Mouse (Mus musculus): Measurements from ENCODE around the gene Aldh3b1. TPM values are rescaled to one million over a fixed set of nuclear protein-coding genes. Genes with fewer than 3 reads are reported as not detected.

The Aldh3b1 gene
- total RNA-seq, 4 experiments from 2014 or later, result 3.4 to 5.5 (median 5.1) TPM

- DNase-seq (ENCODE audit: low spot score in 2 of 2), result no peak
Measured at GRCm38 (mm10) chr19:3884325-3884990, 45.1 kb downstream of the Aldh3b1 start.

DNA sequence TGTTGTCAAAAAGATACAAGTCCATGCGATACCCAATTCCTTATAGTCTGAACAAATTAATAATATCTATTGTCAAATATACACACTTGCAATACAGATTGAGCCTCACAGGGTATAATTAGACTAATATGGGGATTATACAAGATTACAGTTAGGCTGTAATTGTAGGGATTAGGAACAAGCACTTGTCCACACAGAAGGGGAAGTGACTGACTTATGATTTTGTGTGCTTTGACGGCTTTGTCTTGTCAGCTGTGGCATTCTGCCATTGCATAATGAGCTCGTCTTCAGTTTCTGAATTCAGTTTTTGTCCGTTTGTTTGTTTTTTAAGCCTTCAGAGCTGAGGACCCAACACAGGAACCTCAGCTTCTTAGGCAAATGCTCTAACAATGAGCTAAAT lies 47.4 kb downstream of the Aldh3b1 start:
- DNase-seq (ENCODE audit: low spot score in 2 of 2), result no peak

GRCm38 (mm10) chr19:3880054-3880848 lies 49.4 kb downstream of the Aldh3b1 start:
- no peak for DNase-seq (ENCODE audit: low spot score in 2 of 2)

DNA sequence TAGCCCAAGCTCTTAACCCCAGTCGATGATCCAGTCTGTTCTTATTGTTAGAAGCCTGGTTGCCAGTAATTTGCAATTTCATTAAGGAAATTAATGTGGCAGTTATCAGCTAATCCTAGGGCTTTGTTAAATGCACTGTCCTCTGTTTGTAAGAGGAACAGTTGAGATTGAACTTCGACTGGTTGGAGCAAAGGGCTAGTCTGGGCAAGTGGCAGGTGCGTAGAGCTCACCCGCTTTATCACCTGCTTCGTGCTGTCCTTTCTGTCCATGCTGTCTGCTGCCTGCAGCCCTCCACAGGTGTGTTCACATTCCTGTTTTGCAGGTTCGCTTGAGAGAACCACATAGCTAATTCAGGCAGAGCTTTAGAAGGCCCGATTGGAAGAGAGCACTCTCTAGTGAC lies 54.6 kb downstream of the Aldh3b1 start:
- DNase-seq (ENCODE audit: low spot score in 2 of 2), result no peak

GRCm38 (mm10) chr19:3872373-3872772 lies 57.2 kb downstream of the Aldh3b1 start:
- DNase-seq (ENCODE audit: low spot score in 2 of 2), result no peak

GRCm38 (mm10) chr19:3871468-3871867 lies 58.1 kb downstream of the Aldh3b1 start:
- DNase-seq (ENCODE audit: low spot score in 2 of 2), result no peak

GRCm38 (mm10) chr19:3868290-3868689 lies 61.3 kb downstream of the Aldh3b1 start:
- DNase-seq (ENCODE audit: low spot score in 2 of 2), result no peak

GRCm38 (mm10) chr19:3864960-3865359 lies 64.6 kb downstream of the Aldh3b1 start:
- no peak for DNase-seq (ENCODE audit: low spot score in 2 of 2)

Other genes starting within 250 kb of the Aldh3b1 start
- gene Lrp5, start 243.2 kb downstream of the Aldh3b1 start, total RNA-seq (2022), result 10 to 100 TPM in 1 of 4 experiments, 1 to 10 TPM in 3; 7.9 to 10.6 (median 8.4) TPM
- gene 1810055G02Rik, start 221.5 kb downstream of the Aldh3b1 start, total RNA-seq (2022), result 10 to 100 TPM; 25.9 to 28.3 (median 26.3) TPM
- gene Kmt5b, start 162.4 kb downstream of the Aldh3b1 start, total RNA-seq (2022), result 10 to 100 TPM; 46.2 to 53.0 (median 50.5) TPM
- gene Chka, start 78.0 kb downstream of the Aldh3b1 start, total RNA-seq (2022), result 10 to 100 TPM; 68.4 to 87.2 (median 76.7) TPM
- 10 to 100 TPM; 14.9 to 26.1 (median 21.5) TPM for gene Tcirg1, start 22.7 kb downstream of the Aldh3b1 start, total RNA-seq (2022)
- 100 to 1,000 TPM; 136 to 159 (median 145) TPM for gene Ndufs8, start 17.0 kb downstream of the Aldh3b1 start, total RNA-seq (2022)
- 10 to 100 TPM; 13.4 to 30.8 (median 20.0) TPM for gene Unc93b1, start 5.4 kb upstream of the Aldh3b1 start, total RNA-seq (2022)
- gene Aldh3b3, start 28.8 kb upstream of the Aldh3b1 start, total RNA-seq (2022), result under 1 TPM in 2 of 4 experiments, not detected in 2; 0.44 to 0.50 TPM
- 1 to 10 TPM in 1 of 4 experiments, under 1 TPM in 3; 0.80 to 1.3 (median 0.91) TPM for gene Aldh3b2, start 42.5 kb upstream of the Aldh3b1 start, total RNA-seq (2022)
- gene Acy3, start 56.8 kb upstream of the Aldh3b1 start, total RNA-seq (2022), result 1 to 10 TPM; 2.9 to 5.0 (median 4.5) TPM
- gene Tbx10, start 62.9 kb upstream of the Aldh3b1 start, total RNA-seq (2022), result not detected
- gene Nudt8, start 70.8 kb upstream of the Aldh3b1 start, total RNA-seq (2022), result 10 to 100 TPM in 1 of 4 experiments, 1 to 10 TPM in 3; 7.4 to 10.5 (median 8.9) TPM
- 1 to 10 TPM in 2 of 4 experiments, under 1 TPM in 2; 0.76 to 1.3 (median 1.1) TPM for gene Gm49405, start 70.8 kb upstream of the Aldh3b1 start, total RNA-seq (2022)
- gene Doc2g, start 73.5 kb upstream of the Aldh3b1 start, total RNA-seq (2022), result 10 to 100 TPM in 1 of 4 experiments, 1 to 10 TPM in 3; 3.9 to 11.7 (median 4.1) TPM
- gene Ndufv1, start 83.0 kb upstream of the Aldh3b1 start, total RNA-seq (2022), result 100 to 1,000 TPM; 243 to 273 (median 258) TPM
- gene Gstp1, start 108.2 kb upstream of the Aldh3b1 start, total RNA-seq (2022), result 100 to 1,000 TPM; 405 to 436 (median 416) TPM
- 10 to 100 TPM; 43.0 to 73.3 (median 55.7) TPM for gene Gstp2, start 116.2 kb upstream of the Aldh3b1 start, total RNA-seq (2022)
- gene Gstp3, start 129.8 kb upstream of the Aldh3b1 start, total RNA-seq (2022), result not detected
- not detected for gene Cabp2, start 151.8 kb upstream of the Aldh3b1 start, total RNA-seq (2022)
- gene Cdk2ap2, start 167.4 kb upstream of the Aldh3b1 start, total RNA-seq (2022), result 10 to 100 TPM; 20.2 to 28.9 (median 23.4) TPM
- 100 to 1,000 TPM; 199 to 206 (median 205) TPM for gene Pitpnm1, start 170.2 kb upstream of the Aldh3b1 start, total RNA-seq (2022)
- 100 to 1,000 TPM; 120 to 143 (median 134) TPM for gene Aip, start 196.1 kb upstream of the Aldh3b1 start, total RNA-seq (2022)
- gene Gpr152, start 210.0 kb upstream of the Aldh3b1 start, total RNA-seq (2022), result under 1 TPM in 1 of 4 experiments, not detected in 3; 0.08 TPM
- gene Cabp4, start 214.2 kb upstream of the Aldh3b1 start, total RNA-seq (2022), result under 1 TPM in 3 of 4 experiments, not detected in 1; 0.17 to 0.37 (median 0.34) TPM
- gene Coro1b, start 218.8 kb upstream of the Aldh3b1 start, total RNA-seq (2022), result 10 to 100 TPM; 86.9 to 98.0 (median 92.5) TPM
- 1 to 10 TPM; 1.6 to 2.2 (median 1.8) TPM for gene Ptprcap, start 223.8 kb upstream of the Aldh3b1 start, total RNA-seq (2022)
- gene Rps6kb2, start 233.5 kb upstream of the Aldh3b1 start, total RNA-seq (2022), result 10 to 100 TPM; 28.6 to 39.6 (median 34.1) TPM
- 10 to 100 TPM; 12.6 to 15.0 (median 13.4) TPM for gene Carns1, start 245.7 kb upstream of the Aldh3b1 start, total RNA-seq (2022)

All from left cerebral cortex, adult 8-10 months (tissue).